Mouse (Mus musculus): ENCODE measurements around the gene Sectm1a. TPM values are rescaled to one million over a fixed set of nuclear protein-coding genes. Genes with fewer than 3 reads are reported as not detected.
"Not testable (repeated sequence)": the region's sequence is repeated elsewhere in the genome, so short reads cannot be mapped to it uniquely, and the experiment has no call there.

Gene Sectm1a
- total RNA-seq, 2 experiments from 2014 or later = not detected

GRCm38 (mm10) chr11:121056536-121057236 lies 24.3 kb downstream of the Sectm1a start:
- intact Hi-C loops (cut with DNase I) = no loop called here
- DNase-seq (ENCODE audit: low spot score in 2 of 2) = no peak

- DNase-seq (ENCODE audit: low spot score in 2 of 2) = peak; percentile 76 to 84
- intact Hi-C loops (cut with DNase I) = no loop called here
Observed at GRCm38 (mm10) chr11:121053536-121053935, 27.5 kb downstream of the Sectm1a start.

- DNase-seq (ENCODE audit: low spot score in 2 of 2) = no peak
- intact Hi-C loops (cut with DNase I) = no loop called here
Observed at GRCm38 (mm10) chr11:121052387-121052786, 28.6 kb downstream of the Sectm1a start.

GRCm38 (mm10) chr11:121051793-121052192 lies 29.2 kb downstream of the Sectm1a start:
- no peak for DNase-seq (ENCODE audit: low spot score in 2 of 2)
- intact Hi-C loops (cut with DNase I) = no loop called here

GRCm38 (mm10) chr11:121049840-121050239 lies 31.2 kb downstream of the Sectm1a start:
- intact Hi-C loops (cut with DNase I) = no loop called here
- no peak for DNase-seq (ENCODE audit: low spot score in 2 of 2)

GRCm38 (mm10) chr11:121047826-121048399 lies 33.1 kb downstream of the Sectm1a start:
- intact Hi-C loops (cut with DNase I) = no loop called here
- peak; percentile 20 to 51 for DNase-seq (ENCODE audit: low spot score in 2 of 2)

GRCm38 (mm10) chr11:121045286-121045685 lies 35.7 kb downstream of the Sectm1a start:
- intact Hi-C loops (cut with DNase I) = no loop called here
- DNase-seq (ENCODE audit: low spot score in 2 of 2) = no peak

- DNase-seq (ENCODE audit: low spot score in 2 of 2) = not testable (repeated sequence)
- intact Hi-C loops (cut with DNase I) = loop anchor here (5.0 kb wide), 1 partner anchor 321 kb away; the partner anchor contains the start of gene Rac3
Observed at GRCm38 (mm10) chr11:121043025-121043424, 38.0 kb downstream of the Sectm1a start.

GRCm38 (mm10) chr11:121042480-121042879 lies 38.5 kb downstream of the Sectm1a start:
- DNase-seq (ENCODE audit: low spot score in 2 of 2) = no peak
- intact Hi-C loops (cut with DNase I) = loop anchor here (5.0 kb wide), 1 partner anchor 320 kb away; the partner anchor contains the start of gene Rac3

GRCm38 (mm10) chr11:121041636-121042035 lies 39.4 kb downstream of the Sectm1a start:
- no peak for DNase-seq (ENCODE audit: low spot score in 2 of 2)
- intact Hi-C loops (cut with DNase I) = loop anchor here (1.0 to 5.0 kb wide), 3 partner anchors 24 to 319 kb away; partner anchors contain the start of gene Rac3

- intact Hi-C loops (cut with DNase I) = loop anchor here (1.0 to 5.0 kb wide), 3 partner anchors 24 to 319 kb away; partner anchors contain the start of gene Rac3
- DNase-seq (ENCODE audit: low spot score in 2 of 2) = peak; percentile 77 to 89
Observed at GRCm38 (mm10) chr11:121041212-121041611, 39.8 kb downstream of the Sectm1a start.

- intact Hi-C loops (cut with DNase I) = no loop called here
Observed at GRCm38 (mm10) chr11:121039302-121039701, 41.7 kb downstream of the Sectm1a start, which contains the start of gene Cd7. Gene Cd7, minus strand, starts transcription at chr11:121039418.

GRCm38 (mm10) chr11:121038366-121039240 lies 42.4 kb downstream of the Sectm1a start:
- peak; percentile 44 to 82 for DNase-seq (ENCODE audit: low spot score in 2 of 2)
- intact Hi-C loops (cut with DNase I) = no loop called here

More at GRCm38 (mm10) chr11:121039302-121039701, 41.7 kb downstream of the Sectm1a start, which contains the start of gene Cd7:
- no peak for DNase-seq (ENCODE audit: low spot score in 2 of 2)

GRCm38 (mm10) chr11:121033118-121033517 lies 47.9 kb downstream of the Sectm1a start:
- no peak for DNase-seq (ENCODE audit: low spot score in 2 of 2)
- intact Hi-C loops (cut with DNase I) = no loop called here

- no peak for DNase-seq (ENCODE audit: low spot score in 2 of 2)
- intact Hi-C loops (cut with DNase I) = no loop called here
Observed at GRCm38 (mm10) chr11:121027259-121027658, 53.8 kb downstream of the Sectm1a start.

GRCm38 (mm10) chr11:121024163-121024562 lies 56.9 kb downstream of the Sectm1a start:
- peak in 1 of 2 experiments; percentile 70 for DNase-seq (ENCODE audit: low spot score in 2 of 2)

GRCm38 (mm10) chr11:121019501-121019900 lies 61.5 kb downstream of the Sectm1a start:
- DNase-seq (ENCODE audit: low spot score in 2 of 2) = no peak
- intact Hi-C loops (cut with DNase I) = no loop called here

More at GRCm38 (mm10) chr11:121024163-121024562, 56.9 kb downstream of the Sectm1a start:
- intact Hi-C loops (cut with DNase I) = no loop called here

GRCm38 (mm10) chr11:121017703-121018102 lies 63.3 kb downstream of the Sectm1a start:
- peak; percentile 49 to 69 for DNase-seq (ENCODE audit: low spot score in 2 of 2)
- intact Hi-C loops (cut with DNase I) = loop anchor here (1.0 kb wide), 1 partner anchor 24 kb away; no protein-coding TSS in a partner anchor
